Mouse (Mus musculus): Measurements from ENCODE around the gene 1700017B05Rik. TPM values are rescaled to one million over a fixed set of nuclear protein-coding genes. Genes with fewer than 3 reads are reported as not detected.
A peak's percentile ranks its signal among the peaks of the same experiment; 100 is the strongest.
"Not testable (repeated sequence)": the region's sequence is repeated elsewhere in the genome, so short reads cannot be mapped to it uniquely, and the experiment has no call there.

Gene 1700017B05Rik
- polyA plus RNA-seq, 1 experiment: 30.3 TPM

DNA sequence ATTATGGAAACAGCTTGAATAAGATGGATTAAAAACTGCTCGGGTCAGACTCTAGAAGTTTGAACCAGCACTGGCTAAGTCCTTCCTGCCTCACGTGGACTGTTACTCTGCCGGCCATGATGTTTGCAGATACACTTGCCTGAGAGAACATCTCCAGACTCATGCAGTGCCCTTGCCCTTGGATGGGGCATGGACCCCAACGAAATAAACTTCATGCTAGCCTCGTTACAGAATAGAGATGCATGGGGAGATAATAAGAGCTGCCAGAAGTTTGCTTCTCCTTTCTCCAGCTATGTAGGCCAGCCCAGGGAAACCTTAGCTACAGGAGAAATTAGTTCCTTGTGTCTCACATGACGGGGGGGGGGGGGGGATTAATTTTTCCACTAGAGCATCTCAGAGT, 47.9 kb downstream of the 1700017B05Rik start:
- no peaks in the 10 kb centered on the region for H3K36me3 ChIP-seq (ENCODE audit: control insufficient read depth, insufficient read depth)
- H3ac ChIP-seq (ENCODE audit: control insufficient read depth, insufficient read length): no peak overlapping the region
- no peak overlapping the region for H3K4me2 ChIP-seq (ENCODE audit: low read depth)
- no peak overlapping the region for H3K4me3 ChIP-seq
- H3K27me3 ChIP-seq (ENCODE audit: control insufficient read depth, insufficient read depth, insufficient read length): no peaks in the 10 kb centered on the region
- TF ChIP-seq POLR2A (IDR thresholded peaks at IDR 0.05; ENCODE audit: insufficient read length, low read depth) (no peak), TCF3 (IDR thresholded peaks at IDR 0.05; ENCODE audit: insufficient read length, low read depth) (no peak), REST (IDR thresholded peaks at IDR 0.05; ENCODE audit: insufficient read depth, insufficient read length) (no peak), MYOG (IDR thresholded peaks at IDR 0.05; ENCODE audit: control insufficient read depth in 1 of 3, insufficient read depth in 1 of 3, insufficient read length in 2 of 3, low read depth in 2 of 3) (no peak), MAX (IDR thresholded peaks at IDR 0.05; ENCODE audit: low read depth) (no peak), POLR2AphosphoS2 (IDR thresholded peaks at IDR 0.05; ENCODE audit: insufficient read length, low read depth) (no peak)
- H3K79me2 ChIP-seq (ENCODE audit: control insufficient read depth, insufficient read depth): no peaks in the 10 kb centered on the region

- Histone ChIP-seq H3K27me3 (ENCODE audit: control insufficient read depth, insufficient read depth, insufficient read length) (no peaks in the 10 kb centered on the region), H3ac (ENCODE audit: control insufficient read depth, insufficient read length) (no peak overlapping the region), H3K4me3 (no peak overlapping the region), H3K4me2 (ENCODE audit: low read depth) (peak overlapping the region; percentile 6), H3K79me2 (ENCODE audit: control insufficient read depth, insufficient read depth) (no peaks in the 10 kb centered on the region), H3K36me3 (ENCODE audit: control insufficient read depth, insufficient read depth) (no peaks in the 10 kb centered on the region)
- TF ChIP-seq MYOG (IDR thresholded peaks at IDR 0.05; ENCODE audit: control insufficient read depth in 1 of 3, insufficient read depth in 1 of 3, insufficient read length in 2 of 3, low read depth in 2 of 3): no peak
- peak in 1 of 3 experiments; percentile 24 for TF ChIP-seq MYOD1 (IDR thresholded peaks at IDR 0.05; ENCODE audit: control insufficient read depth in 1 of 3, insufficient read length in 2 of 3, low read depth in 2 of 3)
Measured at GRCm38 (mm10) chr9:57212448-57213222, 49.8 kb downstream of the 1700017B05Rik start.

DNA sequence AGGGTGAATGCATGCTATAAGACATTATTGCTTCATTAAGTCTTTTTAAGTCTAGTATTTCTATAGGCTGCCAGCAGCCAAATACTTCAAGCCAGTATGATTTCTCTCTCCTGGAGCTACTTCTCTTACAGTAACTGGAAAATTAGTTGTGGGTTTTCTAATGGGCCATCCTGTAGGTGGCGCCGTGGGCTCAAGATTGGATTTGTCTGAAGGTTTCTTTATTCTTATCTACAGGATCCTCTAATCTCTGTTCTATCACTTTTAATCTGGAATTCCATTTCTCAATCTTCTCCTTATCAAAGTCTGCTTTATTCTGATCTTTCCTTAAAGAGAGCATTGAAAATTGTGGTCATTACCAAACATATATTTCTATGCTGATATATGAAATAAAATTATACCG, 53.1 kb downstream of the 1700017B05Rik start:
- TF ChIP-seq USF1 (IDR thresholded peaks at IDR 0.05; ENCODE audit: low read depth) (no peak), TCF12 (IDR thresholded peaks at IDR 0.05; ENCODE audit: insufficient read depth, poor library complexity, severe bottlenecking) (no peak), POLR2AphosphoS2 (IDR thresholded peaks at IDR 0.05; ENCODE audit: insufficient read length, low read depth) (no peak), SRF (IDR thresholded peaks at IDR 0.05; ENCODE audit: control insufficient read depth, insufficient read length, low read depth) (no peak), POLR2A (IDR thresholded peaks at IDR 0.05; ENCODE audit: insufficient read length, low read depth) (no peak), TCF3 (IDR thresholded peaks at IDR 0.05; ENCODE audit: insufficient read length, low read depth) (no peak), MYOD1 (IDR thresholded peaks at IDR 0.05; ENCODE audit: control insufficient read depth in 1 of 3, insufficient read length in 2 of 3, low read depth in 2 of 3) (no peak), CEBPB (IDR thresholded peaks at IDR 0.05; ENCODE audit: insufficient read depth, poor library complexity, severe bottlenecking) (no peak), REST (IDR thresholded peaks at IDR 0.05; ENCODE audit: insufficient read depth, insufficient read length) (no peak), MAX (IDR thresholded peaks at IDR 0.05; ENCODE audit: low read depth) (no peak), E2F4 (IDR thresholded peaks at IDR 0.05; ENCODE audit: insufficient read depth) (no peak), MYOG (IDR thresholded peaks at IDR 0.05; ENCODE audit: control insufficient read depth in 1 of 3, insufficient read depth in 1 of 3, insufficient read length in 2 of 3, low read depth in 2 of 3) (no peak)
- Histone ChIP-seq H3K4me2 (ENCODE audit: low read depth) (no peak overlapping the region), H3K36me3 (ENCODE audit: control insufficient read depth, insufficient read depth) (no peaks in the 10 kb centered on the region), H3K4me3 (no peak overlapping the region), H3K27me3 (ENCODE audit: control insufficient read depth, insufficient read depth, insufficient read length) (no peaks in the 10 kb centered on the region), H3ac (ENCODE audit: control insufficient read depth, insufficient read length) (no peak overlapping the region), H3K79me2 (ENCODE audit: control insufficient read depth, insufficient read depth) (no peaks in the 10 kb centered on the region)

DNA sequence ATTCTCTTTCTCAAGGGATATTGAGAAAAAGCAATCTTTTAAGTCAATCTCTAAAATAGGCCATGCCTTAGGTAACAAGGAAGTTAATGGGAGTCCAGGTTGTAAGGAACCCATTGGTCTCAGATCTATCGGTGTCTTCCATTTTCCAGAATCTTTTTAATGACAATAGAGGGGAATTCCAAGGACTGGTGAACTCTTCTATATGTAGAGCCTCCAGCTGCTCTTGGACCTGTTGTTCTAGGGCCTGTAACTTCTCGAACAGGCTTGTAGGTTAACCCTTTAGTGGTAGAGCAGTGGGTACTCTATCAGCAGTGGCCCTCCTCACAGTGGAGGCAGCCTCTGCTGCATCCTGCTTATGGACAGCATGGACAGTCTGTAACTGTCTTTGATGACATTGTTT, 55.5 kb downstream of the 1700017B05Rik start:
- H3ac ChIP-seq (ENCODE audit: control insufficient read depth, insufficient read length): no peak overlapping the region
- no peaks in the 10 kb centered on the region for H3K79me2 ChIP-seq (ENCODE audit: control insufficient read depth, insufficient read depth)
- no peak for TF ChIP-seq POLR2A (IDR thresholded peaks at IDR 0.05; ENCODE audit: insufficient read length, low read depth)
- no peak for TF ChIP-seq E2F4 (IDR thresholded peaks at IDR 0.05; ENCODE audit: insufficient read depth)
- TF ChIP-seq CEBPB (IDR thresholded peaks at IDR 0.05; ENCODE audit: insufficient read depth, poor library complexity, severe bottlenecking): no peak
- TF ChIP-seq TCF3 (IDR thresholded peaks at IDR 0.05; ENCODE audit: insufficient read length, low read depth): no peak
- no peak for TF ChIP-seq SRF (IDR thresholded peaks at IDR 0.05; ENCODE audit: control insufficient read depth, insufficient read length, low read depth)
- no peak for TF ChIP-seq POLR2AphosphoS2 (IDR thresholded peaks at IDR 0.05; ENCODE audit: insufficient read length, low read depth)
- no peak for TF ChIP-seq REST (IDR thresholded peaks at IDR 0.05; ENCODE audit: insufficient read depth, insufficient read length)
- no peak for TF ChIP-seq MYOD1 (IDR thresholded peaks at IDR 0.05; ENCODE audit: control insufficient read depth in 1 of 3, insufficient read length in 2 of 3, low read depth in 2 of 3)
- TF ChIP-seq USF1 (IDR thresholded peaks at IDR 0.05; ENCODE audit: low read depth): no peak
- no peak for TF ChIP-seq MAX (IDR thresholded peaks at IDR 0.05; ENCODE audit: low read depth)
- no peak for TF ChIP-seq MYOG (IDR thresholded peaks at IDR 0.05; ENCODE audit: control insufficient read depth in 1 of 3, insufficient read depth in 1 of 3, insufficient read length in 2 of 3, low read depth in 2 of 3)
- no peak for TF ChIP-seq TCF12 (IDR thresholded peaks at IDR 0.05; ENCODE audit: insufficient read depth, poor library complexity, severe bottlenecking)
- H3K36me3 ChIP-seq (ENCODE audit: control insufficient read depth, insufficient read depth): no peaks in the 10 kb centered on the region
- no peaks in the 10 kb centered on the region for H3K27me3 ChIP-seq (ENCODE audit: control insufficient read depth, insufficient read depth, insufficient read length)
- no peak overlapping the region for H3K4me2 ChIP-seq (ENCODE audit: low read depth)
- no peak overlapping the region for H3K4me3 ChIP-seq

GRCm38 (mm10) chr9:57203571-57203970, 58.8 kb downstream of the 1700017B05Rik start:
- H3K4me2 ChIP-seq (ENCODE audit: low read depth); H3K36me3 ChIP-seq (ENCODE audit: control insufficient read depth, insufficient read depth); H3K4me3 ChIP-seq; H3ac ChIP-seq (ENCODE audit: control insufficient read depth, insufficient read length); H3K79me2 ChIP-seq (ENCODE audit: control insufficient read depth, insufficient read depth); H3K27me3 ChIP-seq (ENCODE audit: control insufficient read depth, insufficient read depth, insufficient read length): not testable (repeated sequence)

Other genes starting within 250 kb of the 1700017B05Rik start
- 13.3 TPM for gene Sin3a, start 190.6 kb downstream of the 1700017B05Rik start, polyA plus RNA-seq (2012; fragmentation: generic; extraction: Trizol)
- gene Man2c1, start 131.9 kb downstream of the 1700017B05Rik start, polyA plus RNA-seq (2012; fragmentation: generic; extraction: Trizol): 55.4 TPM
- 12.7 TPM for gene Neil1, start 114.3 kb downstream of the 1700017B05Rik start, polyA plus RNA-seq (2012; fragmentation: generic; extraction: Trizol)
- gene Commd4, start 104.3 kb downstream of the 1700017B05Rik start, polyA plus RNA-seq (2012; fragmentation: generic; extraction: Trizol): 57.3 TPM
- not detected for gene Trcg1, start 26.1 kb downstream of the 1700017B05Rik start, polyA plus RNA-seq (2012; fragmentation: generic; extraction: Trizol)
- 16.2 TPM for gene Ppcdc, start 177.5 kb upstream of the 1700017B05Rik start, polyA plus RNA-seq (2012; fragmentation: generic; extraction: Trizol)
- gene Scamp5, start 205.4 kb upstream of the 1700017B05Rik start, polyA plus RNA-seq (2012; fragmentation: generic; extraction: Trizol): 23.6 TPM
- 0.11 TPM for gene Rpp25, start 241.4 kb upstream of the 1700017B05Rik start, polyA plus RNA-seq (2012; fragmentation: generic; extraction: Trizol)